Mouse (Mus musculus): Measurements from ENCODE around the gene Terb2. TPM values are rescaled to one million over a fixed set of nuclear protein-coding genes. Genes with fewer than 3 reads are reported as not detected.
A peak's percentile ranks its signal among the peaks of the same experiment; 100 is the strongest.

Terb2 gene
- not detected for polyA plus RNA-seq (2017; shearing (Covaris generic))

DNA sequence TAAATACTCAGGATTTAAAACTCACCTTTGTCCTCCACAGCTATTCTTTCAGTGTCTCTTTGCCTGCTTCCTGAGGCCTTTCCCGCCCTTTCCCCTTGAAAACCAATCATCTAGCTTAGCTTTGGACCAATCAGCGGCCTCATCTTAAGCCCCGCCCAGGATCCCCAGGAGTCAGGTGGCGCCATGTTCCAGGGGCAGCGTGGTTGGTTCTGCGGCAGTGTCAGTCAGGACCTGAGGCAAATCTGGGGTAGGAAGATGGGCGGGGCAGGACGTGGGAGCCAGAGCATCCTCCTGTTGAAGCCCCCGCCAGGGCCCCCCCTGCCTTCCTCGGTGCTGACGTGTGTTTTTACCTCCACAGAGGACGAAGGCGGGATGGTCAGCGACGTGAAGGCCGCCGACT lies at the start of gene Terb2, which contains the start of gene Patl2:
Terb2 (plus strand) TSS at position 167 of the 400 bp plus-strand sequence.
Patl2 (minus strand) TSS at position 84 of the 400 bp plus-strand sequence.
- ATAC-seq: no peak

DNA sequence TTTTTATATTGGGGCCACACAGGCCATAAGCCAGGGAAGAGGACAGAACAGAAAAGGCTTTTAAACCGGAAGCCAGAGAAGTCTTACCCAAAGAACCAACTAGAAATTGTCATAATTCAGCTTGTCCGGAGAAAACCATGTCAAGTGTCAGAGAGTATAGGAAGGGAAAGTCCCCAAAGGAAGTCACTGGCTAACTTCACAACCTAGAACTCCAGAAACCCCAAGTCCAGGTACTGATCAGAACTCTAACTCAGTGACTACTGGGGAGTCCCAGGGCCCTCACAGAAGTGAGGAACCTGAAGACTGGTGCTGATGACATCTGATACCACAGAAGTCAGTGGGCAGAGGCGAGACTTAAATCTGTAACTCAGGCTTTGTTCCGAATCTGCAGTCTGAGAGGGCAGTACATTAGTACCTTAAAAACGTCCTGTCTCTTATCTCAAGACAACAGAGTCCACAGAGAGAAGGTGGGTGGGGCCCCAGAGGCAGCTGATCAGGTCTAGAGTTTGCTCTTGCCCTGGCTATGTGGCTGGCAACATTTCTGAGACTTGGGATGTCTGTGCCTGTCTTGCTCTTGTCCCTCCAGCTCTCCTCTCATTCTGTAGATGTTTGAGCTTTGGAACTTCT lies 48.1 kb upstream of the Terb2 start:
- ATAC-seq: peak; percentile 82

DNA sequence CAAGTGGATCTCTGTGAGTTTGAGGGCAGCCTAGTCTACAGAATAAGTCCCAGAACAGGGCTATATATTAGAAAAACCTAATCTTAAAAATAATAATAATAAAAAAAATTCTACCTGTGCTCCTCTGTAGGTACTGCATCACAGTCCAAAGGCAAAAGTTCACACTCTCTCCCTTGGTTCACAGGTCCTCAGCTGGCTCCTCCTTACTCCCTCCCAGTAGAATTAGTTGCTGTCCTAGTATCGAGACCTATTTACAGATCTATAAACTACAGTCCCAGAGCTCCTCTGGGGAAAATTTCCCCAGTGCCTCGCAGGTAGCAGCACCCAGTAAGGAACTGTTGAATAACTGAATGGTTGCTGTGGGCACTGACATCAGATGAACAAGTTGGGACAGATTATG lies 45.3 kb upstream of the Terb2 start:
- ATAC-seq: no peak

DNA sequence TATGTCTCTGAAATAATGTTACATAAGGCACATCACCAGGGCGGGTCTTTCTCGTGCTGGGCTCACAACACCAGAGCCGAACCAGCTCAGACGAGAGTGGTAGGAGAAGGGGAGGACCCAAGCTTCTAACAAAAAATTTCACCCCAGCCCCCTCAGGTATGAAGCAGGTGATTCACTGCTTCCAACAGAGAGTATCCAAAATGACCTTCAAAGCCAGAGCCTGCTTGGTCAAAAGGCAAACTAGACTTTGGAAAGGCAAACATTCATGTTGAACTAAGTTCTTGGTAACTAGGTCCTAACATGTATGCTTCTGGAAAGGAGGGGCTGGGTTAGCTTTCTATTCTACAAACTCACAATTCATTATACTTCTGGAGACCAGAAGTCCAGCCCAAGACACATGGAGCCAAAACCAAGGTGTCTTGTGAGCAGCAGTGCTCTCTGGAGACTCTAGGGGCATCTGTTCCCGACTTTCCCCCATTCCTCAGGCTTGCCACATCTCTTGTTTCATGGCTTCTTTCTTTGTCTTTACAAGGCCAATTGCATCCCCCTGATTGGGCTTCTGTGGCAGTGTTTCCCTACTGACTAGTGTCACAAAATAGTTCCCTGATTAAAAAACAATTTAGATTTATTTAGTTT lies 44.6 kb upstream of the Terb2 start:
- ATAC-seq: no peak

DNA sequence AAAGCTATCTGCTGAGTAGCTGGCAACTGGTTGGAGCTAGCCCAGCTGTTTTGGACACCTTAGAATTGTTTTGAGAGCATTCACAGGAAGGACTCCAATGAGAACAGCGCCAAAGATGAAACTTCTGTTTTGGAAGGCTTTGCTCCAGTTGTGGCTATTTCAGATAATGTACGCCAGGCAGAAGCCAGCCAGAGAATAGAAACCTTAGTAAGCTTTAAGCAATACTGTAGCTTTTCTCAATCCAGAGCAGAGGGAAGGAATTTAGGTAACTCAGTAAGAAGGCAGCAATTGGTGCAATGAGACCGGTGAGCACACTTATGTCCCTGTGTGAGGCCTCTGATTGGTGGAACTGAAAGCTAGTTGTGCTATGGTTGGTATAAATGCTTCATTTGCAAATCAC lies 43.0 kb upstream of the Terb2 start:
- ATAC-seq: no peak

DNA sequence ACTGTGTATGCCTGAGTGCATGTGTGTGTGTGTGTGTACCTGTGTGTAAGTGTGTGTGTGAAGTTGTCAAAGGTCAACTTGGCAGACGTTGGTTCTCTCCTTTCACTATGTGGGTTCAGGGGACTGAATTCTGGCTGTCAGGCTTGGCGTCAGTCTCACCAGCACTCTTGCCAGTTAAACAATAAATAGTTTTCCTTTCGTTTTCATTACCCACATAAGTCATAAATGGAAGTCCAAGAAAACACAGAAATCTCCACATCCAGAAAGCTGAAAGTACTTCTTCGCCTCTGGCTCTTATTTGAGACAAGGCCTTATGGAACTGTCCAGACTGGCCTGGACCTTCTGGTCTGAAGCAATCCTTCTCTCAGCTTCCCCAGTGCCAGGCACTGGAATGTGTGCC lies 40.3 kb upstream of the Terb2 start:
- ATAC-seq: peak; percentile 16

DNA sequence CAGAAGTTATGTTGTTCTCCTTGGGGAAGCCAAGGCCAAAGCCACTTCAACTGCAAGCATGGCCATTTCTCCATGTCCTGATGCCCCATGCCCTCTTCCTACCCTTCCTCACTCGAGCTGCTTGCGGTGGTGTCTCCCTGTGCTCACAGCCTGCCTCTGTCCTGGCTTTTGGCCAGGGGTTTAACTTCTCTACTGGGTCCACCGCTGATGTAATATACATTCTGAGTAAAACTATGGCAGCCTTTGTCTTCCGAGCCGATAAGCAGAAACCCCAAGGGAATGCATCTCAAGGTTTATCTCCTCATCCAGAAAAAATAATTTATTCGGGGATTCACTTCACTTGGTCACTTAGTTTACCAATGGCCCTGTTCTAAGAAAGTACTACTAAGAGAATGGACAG lies 39.4 kb upstream of the Terb2 start:
- no peak for ATAC-seq

DNA sequence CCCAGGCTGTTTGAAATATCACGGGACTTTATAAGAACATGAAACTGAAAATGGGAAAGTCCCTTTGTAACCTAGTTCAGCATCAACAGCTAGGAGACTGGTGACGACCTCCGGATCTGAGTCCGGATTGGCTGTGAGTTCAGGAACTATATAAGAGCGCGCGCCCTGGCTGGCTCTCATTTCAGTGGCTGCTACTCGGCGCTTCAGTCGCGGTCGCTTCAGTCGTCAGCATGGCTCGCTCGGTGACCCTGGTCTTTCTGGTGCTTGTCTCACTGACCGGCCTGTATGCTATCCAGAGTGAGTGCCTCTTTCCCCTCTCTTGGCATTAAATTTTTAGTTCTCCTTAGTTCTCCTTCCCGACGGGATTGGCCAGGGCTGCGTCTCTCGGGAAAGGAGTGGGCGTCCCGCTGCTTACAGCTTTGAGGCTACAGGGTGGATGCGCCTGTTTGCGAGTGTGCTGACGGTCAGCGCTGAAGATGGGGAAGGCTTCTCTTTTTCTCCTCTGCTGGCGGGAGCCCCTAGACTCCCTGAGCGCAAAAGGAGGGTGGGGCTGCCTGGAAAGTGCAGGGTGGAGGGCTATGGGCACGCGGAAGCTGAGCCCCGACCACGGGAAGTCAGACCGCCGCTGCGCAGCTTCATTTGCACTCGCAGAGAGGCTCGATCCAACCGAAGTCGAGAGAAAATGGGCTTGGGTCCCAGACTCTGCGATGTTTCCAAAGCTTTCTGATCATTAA lies 38.4 kb upstream of the Terb2 start, which contains the start of gene B2m:
B2m (plus strand) TSS at position 179 of the 734 bp plus-strand sequence.
- peak; percentile 85 for ATAC-seq

DNA sequence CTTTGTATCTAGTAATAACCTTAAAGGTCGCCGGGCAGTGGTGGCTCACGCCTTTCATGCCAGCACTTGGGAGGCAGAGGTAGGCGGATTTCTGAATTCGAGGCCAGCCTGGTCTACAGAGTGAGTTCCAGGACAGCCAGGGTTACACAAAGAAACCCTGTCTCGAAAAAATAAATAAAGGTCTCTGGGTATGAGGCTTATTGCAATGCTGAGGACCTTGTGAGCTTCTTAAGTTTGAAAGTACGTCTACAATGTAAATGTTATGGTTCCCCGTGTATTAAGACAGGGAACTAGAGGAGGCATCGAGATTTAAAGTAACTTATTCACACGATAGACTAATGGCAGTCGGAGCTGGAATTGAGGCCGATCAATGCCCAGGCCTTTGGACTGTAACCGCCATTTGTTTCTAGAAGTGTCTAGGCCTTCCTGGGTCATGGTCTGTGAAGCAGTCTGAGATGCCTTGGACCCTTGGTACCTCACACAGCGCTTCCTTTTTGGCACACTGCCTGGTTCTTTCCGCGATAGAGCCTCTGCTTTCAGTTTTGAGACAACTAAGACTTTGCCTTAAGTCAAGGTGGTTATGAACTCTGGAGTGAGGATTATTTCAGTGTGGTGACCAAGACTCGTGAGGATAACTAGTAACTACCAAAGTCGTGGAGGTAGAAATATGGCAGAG lies 37.7 kb upstream of the Terb2 start:
- ATAC-seq: peak; percentile 57

DNA sequence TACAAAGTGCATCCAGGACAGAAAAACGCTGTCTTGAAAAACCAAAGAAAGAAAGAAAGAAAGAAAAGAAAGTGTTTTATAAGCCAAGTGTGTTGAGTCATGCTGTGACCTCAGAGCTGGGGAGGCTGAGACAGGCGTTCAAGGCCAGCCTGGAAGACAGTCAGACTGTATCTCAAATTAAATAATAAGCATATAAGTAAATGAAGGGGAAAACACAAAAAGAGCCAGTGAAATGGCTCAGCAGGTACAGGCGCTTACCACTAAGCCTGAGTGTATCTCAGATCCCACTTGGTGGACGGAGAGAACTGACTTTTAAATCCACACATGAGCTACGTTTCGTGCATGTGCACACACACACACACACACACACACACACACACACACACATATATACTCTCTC lies 36.8 kb upstream of the Terb2 start:
- ATAC-seq: no peak

DNA sequence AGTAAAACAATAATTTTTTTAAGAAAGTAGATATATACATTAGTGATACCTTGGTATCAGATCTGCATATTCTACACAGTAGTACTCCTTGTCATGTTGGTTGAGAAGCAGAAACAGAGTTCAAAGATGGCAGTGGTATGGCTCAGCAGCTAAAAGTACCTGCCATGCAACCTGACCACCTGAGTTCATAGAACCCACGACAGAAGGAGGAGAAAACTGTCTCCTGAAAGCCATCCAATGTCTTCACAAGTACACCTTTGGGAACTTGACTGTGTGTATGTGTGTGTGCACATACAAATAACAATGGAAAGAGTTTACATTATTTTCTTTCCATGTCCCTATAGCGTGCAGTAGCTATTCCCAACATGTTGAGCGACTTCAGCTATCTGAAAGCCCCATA lies 36.4 kb upstream of the Terb2 start:
- no peak for ATAC-seq

DNA sequence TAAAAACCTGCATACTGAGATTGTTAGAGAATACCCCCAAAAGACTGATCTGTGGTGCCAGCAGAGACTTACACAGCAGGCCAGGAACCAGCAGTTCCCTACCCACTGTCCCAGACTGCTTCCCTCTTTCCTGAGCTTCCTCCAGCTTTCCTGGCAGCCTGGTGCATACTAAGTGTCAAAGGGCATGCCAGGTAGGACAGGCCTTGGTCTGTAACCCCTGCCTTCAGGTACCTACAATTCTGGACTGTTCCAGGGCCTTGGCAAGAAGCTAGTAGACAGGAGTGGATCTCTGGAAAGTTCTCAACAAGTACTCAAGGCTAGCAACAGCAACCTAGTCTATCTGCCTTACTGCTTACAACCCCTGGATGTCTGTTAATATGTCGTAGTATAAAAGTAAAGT lies 34.9 kb upstream of the Terb2 start:
- ATAC-seq: no peak

DNA sequence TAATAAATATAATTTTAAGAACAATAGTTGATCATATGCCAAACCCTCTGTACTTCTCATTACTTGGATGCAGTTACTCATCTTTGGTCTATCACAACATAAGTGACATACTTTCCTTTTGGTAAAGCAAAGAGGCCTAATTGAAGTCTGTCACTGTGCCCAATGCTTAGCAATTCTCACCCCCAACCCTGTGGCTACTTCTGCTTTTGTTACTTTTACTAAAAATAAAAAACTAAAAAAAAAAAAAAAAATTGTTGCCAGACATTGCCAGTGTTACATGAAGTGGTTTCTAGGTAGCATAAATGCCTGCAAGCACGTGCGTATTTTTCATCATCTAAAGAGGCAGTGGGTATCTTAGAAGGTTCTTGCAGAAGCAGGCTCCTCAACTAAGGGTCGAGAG lies 33.2 kb upstream of the Terb2 start:
- no peak for ATAC-seq

DNA sequence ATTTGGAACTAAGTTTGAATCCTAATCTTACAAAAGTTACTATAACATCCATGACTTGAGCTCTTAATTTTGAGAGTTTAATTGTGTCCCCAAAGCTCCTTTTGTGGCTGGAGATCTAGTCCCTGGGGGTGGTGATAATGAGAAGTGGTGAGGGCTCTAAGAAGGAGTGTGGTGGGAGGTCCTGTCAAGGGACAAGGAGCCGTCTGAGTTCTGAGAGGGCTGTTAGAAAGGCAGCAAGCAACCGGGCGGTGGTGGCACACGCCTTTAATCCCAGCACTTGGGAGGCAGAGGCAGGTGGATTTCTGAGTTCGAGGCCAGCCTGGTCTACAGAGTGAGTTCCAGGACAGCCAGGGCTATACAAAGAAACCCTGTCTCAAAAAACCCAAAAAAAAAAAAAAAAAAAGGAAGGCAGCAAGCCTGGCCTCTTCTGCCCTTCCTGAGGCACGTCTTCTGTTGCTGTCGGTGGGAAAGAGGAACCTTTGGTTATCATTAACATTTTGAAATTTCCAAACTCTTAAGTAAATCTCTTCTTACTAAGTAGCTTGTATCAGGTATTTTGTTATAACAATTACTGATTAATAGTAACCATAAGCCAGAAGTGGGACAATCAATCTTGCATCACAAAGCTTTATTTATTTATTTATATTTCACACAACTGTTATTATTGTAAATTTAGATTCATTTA lies 32.2 kb upstream of the Terb2 start:
- no peak for ATAC-seq

DNA sequence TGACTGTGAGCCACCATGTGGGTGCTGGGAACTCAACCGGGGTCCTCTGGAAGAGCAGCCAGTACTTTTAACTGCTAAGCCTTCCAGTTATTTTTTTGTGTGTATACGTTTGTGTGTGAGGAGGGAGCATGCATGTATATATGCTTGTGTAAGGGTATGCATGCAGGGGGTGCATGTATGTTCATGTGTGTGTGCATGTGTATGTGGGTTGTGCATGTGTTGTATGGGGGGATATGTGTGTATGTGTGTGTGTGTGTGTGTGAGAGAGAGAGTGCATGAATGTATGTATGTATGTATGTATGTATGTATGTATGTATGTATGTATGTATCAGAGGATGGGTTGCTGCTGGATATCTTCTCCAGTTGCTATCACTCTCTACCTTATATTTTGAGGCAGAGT lies 31.6 kb upstream of the Terb2 start:
- ATAC-seq: no peak

DNA sequence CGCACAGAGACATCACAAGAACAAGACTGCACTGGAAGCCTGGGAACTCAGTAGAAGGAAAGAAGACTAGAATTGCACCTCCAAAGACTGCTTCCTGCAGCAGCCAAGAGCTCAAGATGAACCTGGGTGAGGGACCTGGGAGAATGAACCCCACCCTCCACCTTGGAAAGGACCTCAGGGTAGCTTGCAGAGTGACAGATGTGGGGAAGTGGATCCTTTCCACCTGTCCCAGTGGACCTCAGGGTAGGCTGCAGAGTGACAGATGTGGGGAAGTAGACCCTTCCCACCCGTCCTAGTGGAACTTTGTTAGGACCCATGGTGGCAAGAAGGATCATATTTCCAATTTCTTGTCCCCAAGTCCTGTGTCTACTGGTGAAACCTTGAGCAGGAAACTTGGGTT lies 30.8 kb upstream of the Terb2 start:
- ATAC-seq: peak; percentile 4

DNA sequence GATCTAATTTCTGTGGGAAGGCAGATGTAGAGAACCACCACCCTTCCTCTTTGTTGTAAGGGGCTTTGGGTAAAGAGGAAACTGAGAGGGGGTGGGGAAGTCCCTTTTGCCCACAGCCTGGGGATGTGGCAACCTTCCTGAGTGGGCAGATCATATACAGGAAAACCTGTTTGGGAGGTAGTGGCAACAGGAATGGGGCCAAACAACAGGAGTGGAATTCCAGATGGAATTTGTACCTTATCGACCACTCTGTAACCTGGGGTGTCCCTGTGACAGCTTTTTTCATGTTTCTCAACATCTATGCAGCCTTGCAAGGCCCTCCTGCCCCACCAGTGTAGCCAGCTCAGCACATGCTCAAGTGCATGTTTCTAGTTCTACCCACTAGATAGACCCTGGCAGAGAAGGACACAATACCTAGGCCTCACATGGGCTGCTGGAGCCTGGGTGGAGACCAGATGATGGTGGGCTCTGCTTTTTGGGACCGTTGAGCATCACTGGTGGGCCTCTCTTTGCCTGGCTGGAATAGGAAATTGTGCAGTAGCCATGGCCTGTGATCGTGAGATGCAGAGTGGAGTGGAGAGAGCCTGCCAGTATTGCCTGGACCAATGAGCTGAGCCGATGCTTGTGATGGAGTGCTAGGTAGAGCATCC lies 29.9 kb upstream of the Terb2 start:
- peak; percentile 20 for ATAC-seq

DNA sequence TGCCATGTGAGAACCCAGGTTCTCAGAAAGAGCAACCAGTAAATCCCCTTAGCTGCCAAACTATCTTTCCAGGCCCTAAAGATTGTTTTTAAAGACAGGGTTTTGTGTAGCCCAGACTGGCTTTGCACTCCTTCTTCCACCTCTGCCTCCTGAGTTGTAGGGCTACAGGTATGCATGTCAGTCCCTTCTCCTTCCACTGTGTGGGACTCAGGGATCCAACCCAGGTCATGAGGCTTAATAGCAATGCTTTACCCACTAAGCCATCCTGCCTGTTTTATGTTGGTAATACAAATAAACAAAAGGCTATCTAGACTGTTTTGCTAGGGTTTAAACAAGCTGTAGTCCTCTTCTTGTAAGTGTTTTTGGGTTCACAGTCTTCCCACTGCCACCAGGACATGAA lies 28.5 kb upstream of the Terb2 start:
- ATAC-seq: no peak

DNA sequence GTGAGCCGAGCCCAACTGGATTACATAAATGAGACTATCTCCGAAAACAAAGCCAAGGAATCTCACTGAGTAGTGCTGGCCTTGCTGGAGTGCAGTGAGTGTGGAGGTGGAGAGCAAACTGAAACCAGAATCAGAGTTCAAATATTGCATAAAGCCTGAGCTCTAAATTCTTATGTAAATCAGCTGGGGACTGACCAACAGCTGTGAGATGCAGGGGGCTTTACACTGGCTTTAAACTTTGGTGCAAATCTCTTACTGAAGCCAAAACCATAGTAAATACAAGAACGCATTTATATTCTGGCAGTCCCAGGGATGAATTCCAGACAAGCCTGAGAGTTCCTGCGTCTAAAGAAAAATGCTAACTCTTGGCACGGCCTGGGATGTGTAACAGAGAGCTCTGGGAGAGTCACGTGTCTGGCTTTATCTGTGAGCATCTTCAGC lies 27.7 kb upstream of the Terb2 start:
- ATAC-seq: no peak

DNA sequence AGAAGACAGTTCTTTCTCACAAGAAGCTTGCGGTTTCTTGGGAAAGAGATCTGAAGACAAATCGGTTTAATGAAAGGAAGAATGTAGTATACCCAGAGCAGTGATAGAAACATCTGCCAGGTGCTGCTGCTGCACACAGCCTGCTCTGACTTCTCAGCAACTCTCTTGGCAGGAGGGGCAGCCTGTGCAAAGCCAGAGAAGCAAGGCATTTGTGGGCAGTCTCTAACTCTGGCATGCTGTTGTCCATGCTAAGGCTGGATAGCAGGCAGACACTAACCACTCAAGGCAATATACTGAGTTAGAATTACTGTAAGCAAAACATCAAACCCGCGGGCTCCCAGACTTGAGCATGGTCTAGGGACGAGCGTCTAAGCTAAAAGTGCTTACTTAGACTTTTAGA lies 26.4 kb upstream of the Terb2 start:
- ATAC-seq: no peak

DNA sequence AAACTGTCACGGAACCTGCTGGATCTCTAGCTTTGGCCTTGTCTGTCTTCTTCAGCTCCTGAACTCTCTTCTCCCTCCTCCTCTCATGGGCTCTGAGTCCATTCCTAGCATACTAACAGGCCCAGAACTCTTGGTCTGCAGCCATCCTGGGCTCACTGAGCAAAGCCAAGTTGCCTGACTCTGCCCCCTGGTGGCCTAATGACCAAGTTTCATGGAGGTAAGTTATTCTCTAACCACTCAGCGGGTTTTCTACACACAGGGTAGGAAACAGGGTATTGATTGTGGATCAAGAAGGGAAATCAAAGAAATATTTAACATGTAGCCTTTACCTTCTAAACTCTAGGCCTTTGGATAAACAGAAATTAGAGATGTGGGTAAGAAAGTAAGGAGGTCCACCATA lies 25.4 kb upstream of the Terb2 start, which contains the start of gene Trim69:
Trim69 (plus strand) TSS at position 21 of the 400 bp plus-strand sequence.
- peak; percentile 55 for ATAC-seq

DNA sequence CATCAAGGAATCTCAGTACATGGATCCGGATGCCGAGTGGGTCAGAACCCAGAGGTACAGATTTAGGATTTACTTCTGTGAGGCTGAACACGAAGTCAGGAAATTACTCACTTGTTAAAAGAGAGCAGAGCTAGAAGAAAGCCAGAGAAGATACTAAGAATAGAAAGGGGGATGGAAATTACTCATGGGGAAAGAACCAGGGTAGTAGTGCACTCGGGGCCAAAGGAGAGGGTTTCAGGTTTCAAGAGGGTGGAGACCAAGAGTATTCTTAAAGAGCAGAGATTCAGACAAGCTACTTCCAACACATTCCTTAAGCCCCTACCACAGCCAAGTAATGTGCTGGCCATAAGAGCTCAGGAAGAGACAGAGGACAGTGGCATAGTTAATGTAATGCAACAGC lies 24.5 kb upstream of the Terb2 start:
- peak; percentile 21 for ATAC-seq
